Mouse (Mus musculus): Measurements from ENCODE around the gene Ubox5. TPM values are rescaled to one million over a fixed set of nuclear protein-coding genes. Genes with fewer than 3 reads are reported as not detected.

The Ubox5 gene
- polyA plus RNA-seq (2015; fragmentation: Nextera tagmentation; extraction: Ambion mirVana) = 4.3 and 4.9 TPM in 2 replicates

GRCm38 (mm10) chr2:130629839-130630203, at the start of gene Ubox5, which contains the start of gene Fastkd5:
TSS of gene Ubox5 (minus strand) at chr2:130630038.
TSS of gene Fastkd5 (minus strand) at chr2:130630027.

GRCm38 (mm10) chr2:130667559-130667958, 37.7 kb upstream of the Ubox5 start, which contains the start of gene Itpa:
TSS of gene Itpa (plus strand) at chr2:130667610.

GRCm38 (mm10) chr2:130664102-130664701, 34.4 kb upstream of the Ubox5 start, which contains the start of gene Ddrgk1:
TSS of gene Ddrgk1 (minus strand) at chr2:130664659.

GRCm38 (mm10) chr2:130642684-130643369, 13.0 kb upstream of the Ubox5 start, which contains the start of gene Lzts3:
TSS of gene Lzts3 (minus strand) at chr2:130642803.

GRCm38 (mm10) chr2:130582552-130582951, 47.3 kb downstream of the Ubox5 start, which contains the start of gene Avp:
TSS of gene Avp (minus strand) at chr2:130582554.

GRCm38 (mm10) chr2:130575873-130576272, 54.0 kb downstream of the Ubox5 start, which contains the start of gene Oxt:
TSS of gene Oxt (plus strand) at chr2:130576173.

GRCm38 (mm10) chr2:130563212-130564055, 66.4 kb downstream of the Ubox5 start, which contains the start of gene Mrps26:
TSS of gene Mrps26 (plus strand) at chr2:130563742.

Other genes starting within 250 kb of the Ubox5 start
- 10.1 and 15.1 TPM in 2 replicates for gene Cpxm1, start 232.5 kb downstream of the Ubox5 start, polyA plus RNA-seq (2015; fragmentation: Nextera tagmentation; extraction: Ambion mirVana)
- gene Gm28372, start 224.8 kb downstream of the Ubox5 start, polyA plus RNA-seq (2015; fragmentation: Nextera tagmentation; extraction: Ambion mirVana) = not detected in 2 replicates
- gene 1700020A23Rik, start 224.8 kb downstream of the Ubox5 start, polyA plus RNA-seq (2015; fragmentation: Nextera tagmentation; extraction: Ambion mirVana) = 0.24 TPM in 1 of 2 replicates, not detected in the other
- not detected in 2 replicates for gene Tmem239, start 223.6 kb downstream of the Ubox5 start, polyA plus RNA-seq (2015; fragmentation: Nextera tagmentation; extraction: Ambion mirVana)
- 32.2 and 36.0 TPM in 2 replicates for gene Vps16, start 205.7 kb downstream of the Ubox5 start, polyA plus RNA-seq (2015; fragmentation: Nextera tagmentation; extraction: Ambion mirVana)
- gene Pced1a, start 205.3 kb downstream of the Ubox5 start, polyA plus RNA-seq (2015; fragmentation: Nextera tagmentation; extraction: Ambion mirVana) = 6.5 and 6.7 TPM in 2 replicates
- 64.1 and 64.4 TPM in 2 replicates for gene Ptpra, start 179.8 kb downstream of the Ubox5 start, polyA plus RNA-seq (2015; fragmentation: Nextera tagmentation; extraction: Ambion mirVana)
- gene Mrps26, start 66.3 kb downstream of the Ubox5 start, polyA plus RNA-seq (2015; fragmentation: Nextera tagmentation; extraction: Ambion mirVana) = 52.4 and 55.8 TPM in 2 replicates
- not detected in 2 replicates for gene Oxt, start 53.9 kb downstream of the Ubox5 start, polyA plus RNA-seq (2015; fragmentation: Nextera tagmentation; extraction: Ambion mirVana)
- not detected in 2 replicates for gene Avp, start 47.5 kb downstream of the Ubox5 start, polyA plus RNA-seq (2015; fragmentation: Nextera tagmentation; extraction: Ambion mirVana)
- gene Fastkd5, start within 50 bp of the Ubox5 start, polyA plus RNA-seq (2015; fragmentation: Nextera tagmentation; extraction: Ambion mirVana) = 6.5 and 7.4 TPM in 2 replicates
- 1.0 and 1.1 TPM in 2 replicates for gene Lzts3, start 12.8 kb upstream of the Ubox5 start, polyA plus RNA-seq (2015; fragmentation: Nextera tagmentation; extraction: Ambion mirVana)
- 65.8 and 66.4 TPM in 2 replicates for gene Ddrgk1, start 34.6 kb upstream of the Ubox5 start, polyA plus RNA-seq (2015; fragmentation: Nextera tagmentation; extraction: Ambion mirVana)
- gene Itpa, start 37.6 kb upstream of the Ubox5 start, polyA plus RNA-seq (2015; fragmentation: Nextera tagmentation; extraction: Ambion mirVana) = 49.2 and 54.0 TPM in 2 replicates
- 0.57 and 0.66 TPM in 2 replicates for gene Slc4a11, start 67.5 kb upstream of the Ubox5 start, polyA plus RNA-seq (2015; fragmentation: Nextera tagmentation; extraction: Ambion mirVana)

Measured in urinary bladder, postnatal 0 days (tissue).